Mouse (Mus musculus): ENCODE data around the gene Ercc4.

GRCm38 (mm10) chr16:13130412-13130811 lies 20.9 kb downstream of the Ercc4 start:
- TF ChIP-seq TAL1 (IDR thresholded peaks at IDR 0.05; ENCODE audit: low read length): no peak
- TF ChIP-seq GATA1 (IDR thresholded peaks at IDR 0.05; ENCODE audit: low read length): no peak
